25 mouse cellular contexts compared by ENCODE assay signal in genomic region chr12:101021484-101022226, GRCm38 (mm10). TPM values are rescaled to one million over a fixed set of nuclear protein-coding genes. Genes with fewer than 3 reads are reported as not detected.
DNase-seq lines count a peak whose midpoint lies in the region; ATAC-seq and TF ChIP-seq lines count a peak whose summit lies in the region.
"Had no signal": no experiment of that assay in that cellular context is flagged by ENCODE, and none has a peak within 500 bp of the region (broad histone marks: within the 10 kb centered on the region; RNA-seq: fewer than 3 reads in every experiment).

No protein-coding gene starts in this region.

- no peaks in the 10 kb centered on the region for H3K36me3 ChIP-seq in lung, embryonic 14.5 days (ENCODE audit: insufficient read depth)
- H3K36me3 ChIP-seq in lung, embryonic 16.5 days (ENCODE audit: control insufficient read depth, insufficient read depth, low read length), result no peaks in the 10 kb centered on the region
- H3K36me3 ChIP-seq: heart, embryonic 15.5 days; limb, embryonic 12.5 days; midbrain, embryonic 15.5 days had no signal

- peak overlapping the region; percentile 84 for H3K27ac ChIP-seq in lung, embryonic 14.5 days (ENCODE audit: low read depth)
- H3K27ac ChIP-seq in lung, embryonic 16.5 days (ENCODE audit: low read length), result peak overlapping the region; percentile 83
- H3K27ac ChIP-seq: heart, embryonic 15.5 days; hindbrain, embryonic 13.5 days; limb, embryonic 12.5 days; midbrain, embryonic 15.5 days; neural tube, embryonic 12.5 days; stomach, postnatal 0 days had no signal

- no peaks in the 10 kb centered on the region for H3K9me3 ChIP-seq in lung, embryonic 14.5 days (ENCODE audit: low read depth, low read length)
- H3K9me3 ChIP-seq in lung, embryonic 16.5 days (ENCODE audit: control insufficient read depth, low read length), result no peaks in the 10 kb centered on the region
- H3K9me3 ChIP-seq: forebrain, embryonic 13.5 days; heart, embryonic 15.5 days; hindbrain, embryonic 13.5 days; limb, embryonic 12.5 days; midbrain, embryonic 15.5 days; neural tube, embryonic 12.5 days had no signal

- TF ChIP-seq CTCF in lung, embryonic 14.5 days (IDR thresholded peaks at IDR 0.05; ENCODE audit: low read depth), result no peak

- DNase-seq in gastrocnemius, postnatal 25 days, result peak; percentile 2
- DNase-seq in gastrocnemius, postnatal 10 days, result no peak
- peak; percentile 69 for DNase-seq in lung, embryonic 14.5 days
- DNase-seq in lung, postnatal 10 days, result no peak
- peak; percentile 1 for DNase-seq in thymus, postnatal 14 days
- DNase-seq in thymus, postnatal 0 days (ENCODE audit: low spot score), result no peak
- DNase-seq in left cerebral cortex, postnatal 10 days (ENCODE audit: extremely low spot score in 1 of 2, low spot score in 2 of 2), result no peak
- DNase-seq: cerebellum, adult 11 months; cerebellum, adult 9-11 months; heart, postnatal 36 days; kidney, adult 18-20 months; kidney, postnatal 4 days; liver, postnatal 0 days; thymus, postnatal 36 days had no signal

- 55% methylated on average over 9 of the region's 9 CpGs for WGBS in lung, embryonic 14.5 days
- 56% methylated on average over 9 of the region's 9 CpGs for WGBS in lung, embryonic 16.5 days

- peak; percentile 73 for ATAC-seq in lung, embryonic 14.5 days (ENCODE audit: insufficient read depth)
- peak; percentile 83 for ATAC-seq in lung, embryonic 16.5 days (ENCODE audit: low read depth)
- ATAC-seq: forebrain, embryonic 13.5 days; inflammation-experienced regulatory T-cells, adult 6 months; liver, postnatal 0 days; midbrain, embryonic 15.5 days had no signal

- peak overlapping the region; percentile 28 for H3K4me2 ChIP-seq in lung, embryonic 14.5 days
- no peak overlapping the region for H3K4me2 ChIP-seq in lung, embryonic 16.5 days (ENCODE audit: low read depth, low read length)
- H3K4me2 ChIP-seq: forebrain, embryonic 13.5 days; heart, embryonic 15.5 days; hindbrain, embryonic 13.5 days; limb, embryonic 12.5 days; liver, embryonic 11.5 days; midbrain, embryonic 15.5 days; neural tube, embryonic 12.5 days had no signal

- H3K4me1 ChIP-seq in lung, embryonic 14.5 days (ENCODE audit: insufficient read depth), result peaks cover 23% of the 10 kb centered on the region
- H3K4me1 ChIP-seq in lung, embryonic 16.5 days (replicated peaks; ENCODE audit: control insufficient read depth, insufficient read depth, low read length), result peaks cover 55% of the 10 kb centered on the region

- intact Hi-C loops in left cerebral cortex, postnatal 10 days (cut with DNase I), result no loop called here

- H3K27me3 ChIP-seq in lung, embryonic 14.5 days (ENCODE audit: insufficient read depth, low read length), result peaks cover 8% of the 10 kb centered on the region
- peaks cover 4% of the 10 kb centered on the region; the same call in 1 of the 2 replicates for H3K27me3 ChIP-seq in lung, embryonic 16.5 days (ENCODE audit: control insufficient read depth, insufficient read depth, low read depth, low read length)
- H3K27me3 ChIP-seq: forebrain, embryonic 13.5 days; megakaryocyte, embryonic 14.5 days; midbrain, embryonic 15.5 days; neural tube, embryonic 12.5 days had no signal

- H3K4me3 ChIP-seq in lung, embryonic 14.5 days (ENCODE audit: low read depth, low read length), result no peak overlapping the region
- no peak overlapping the region for H3K4me3 ChIP-seq in lung, embryonic 16.5 days (ENCODE audit: low read length)
- H3K4me3 ChIP-seq: forebrain, embryonic 13.5 days; heart, embryonic 15.5 days; hindbrain, embryonic 13.5 days; limb, embryonic 12.5 days; megakaryocyte, embryonic 14.5 days; midbrain, embryonic 15.5 days; neural tube, embryonic 12.5 days had no signal

- H3K9ac ChIP-seq in lung, embryonic 14.5 days, result no peak overlapping the region
- no peak overlapping the region for H3K9ac ChIP-seq in lung, embryonic 16.5 days (ENCODE audit: low read length)
- H3K9ac ChIP-seq: heart, embryonic 15.5 days; hindbrain, embryonic 13.5 days; limb, embryonic 12.5 days; liver, postnatal 0 days; midbrain, embryonic 15.5 days; neural tube, embryonic 12.5 days had no signal

RNA-seq across cellular contexts. Expression of gene Ccdc88c, which starts 7.2 kb away (rescaled TPM):
- 10 to 100 TPM; 25.1 to 32.3 TPM for total RNA-seq in gastrocnemius, postnatal 25 days (2021)
- total RNA-seq in gastrocnemius, postnatal 10 days (2021), result 10 to 100 TPM; 49.5 to 57.8 TPM
- 14.0 and 15.3 TPM in 2 replicates for polyA plus RNA-seq in lung, embryonic 14.5 days (2014; fragmentation: Nextera tagmentation; extraction: Ambion mirVana)
- 17.1 and 24.5 TPM in 2 replicates for polyA plus RNA-seq in thymus, postnatal 0 days (2015; fragmentation: Nextera tagmentation; extraction: Ambion mirVana)
- polyA plus RNA-seq in lung, embryonic 16.5 days (2015; fragmentation: Nextera tagmentation; extraction: Ambion mirVana), result 18.8 and 20.2 TPM in 2 replicates
- total RNA-seq in left cerebral cortex, postnatal 10 days (2021), result 10 to 100 TPM; 26.3 TPM

Comparison
In these comparisons a context has a peak if more than half of its experiments do, and no peak if none do; other contexts are left out.
1. DNase-seq: peak in gastrocnemius, postnatal 25 days (single experiment), lung, embryonic 14.5 days (single experiment) and thymus, postnatal 14 days (single experiment); none in gastrocnemius, postnatal 10 days (single experiment), lung, postnatal 10 days (single experiment), thymus, postnatal 0 days (single experiment) and left cerebral cortex, postnatal 10 days (0 of 2).